Mouse (Mus musculus) gastrocnemius, adult 2 months (tissue): ENCODE data around the gene Slc17a9. TPM values are rescaled to one million over a fixed set of nuclear protein-coding genes. Genes with fewer than 3 reads are reported as not detected.

ENCODE experiments used
- DNase-seq: peaks from one replicate; pipeline ENCODE4 v3.0.0; 2022
- H3K27ac ChIP-seq: fragments of 200-600 bp; 2 replicates; pipeline ENCODE4 v1.8.1; 2022; ENCODE audit warnings: mild to moderate bottlenecking
- H3K4me3 ChIP-seq: fragments of 200-600 bp; 2 replicates; pipeline ENCODE4 v1.8.1; 2022; ENCODE audit warnings: mild to moderate bottlenecking, moderate library complexity
- CTCF ChIP-seq: fragments of 200-600 bp; IDR thresholded peaks from 2 replicates; pipeline ENCODE4 v1.8.1; 2022; ENCODE audit warnings: antibody characterized with exemption, mild to moderate bottlenecking, moderate library complexity
- intact Hi-C: fragments of 180-260 bp; cut with DNase I; formaldehyde crosslinking; loops from one replicate; pipeline ENCODE4 v1.15.1; 2025
- total RNA-seq, 2 experiments: library from RNA; stranded (reverse); gene quantifications; 2 replicates each; pipeline ENCODE4 v1.2.3; 2021

Gene Slc17a9
- total RNA-seq, 2 experiments from 2014 or later, result 0.33 TPM; not detected in 1

DNA sequence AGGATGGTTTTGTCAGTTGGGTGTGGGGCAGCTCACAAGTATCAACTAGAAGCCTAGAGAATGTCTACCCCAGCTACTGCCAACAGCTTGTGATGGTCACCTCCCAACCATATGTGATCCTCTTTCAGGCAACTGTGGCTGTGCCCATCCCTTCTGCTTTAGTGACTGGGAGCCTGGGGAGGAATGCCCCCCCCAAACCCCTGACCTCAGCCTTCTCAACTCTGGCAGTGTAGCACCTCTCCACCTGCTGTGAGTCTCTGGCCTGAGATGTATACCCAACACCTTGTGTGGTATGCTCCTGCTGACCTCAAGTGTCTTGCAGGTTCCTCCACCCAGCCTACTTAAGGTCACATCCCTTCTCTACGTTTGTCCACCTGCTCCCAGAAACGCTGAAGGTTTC, 1.2 kb upstream of the Slc17a9 start:
- intact Hi-C loops, result no loop called here
- DNase-seq, result no peak
- no peak overlapping the region for H3K4me3 ChIP-seq
- H3K27ac ChIP-seq, result no peak overlapping the region
- TF ChIP-seq CTCF, result no peak

DNA sequence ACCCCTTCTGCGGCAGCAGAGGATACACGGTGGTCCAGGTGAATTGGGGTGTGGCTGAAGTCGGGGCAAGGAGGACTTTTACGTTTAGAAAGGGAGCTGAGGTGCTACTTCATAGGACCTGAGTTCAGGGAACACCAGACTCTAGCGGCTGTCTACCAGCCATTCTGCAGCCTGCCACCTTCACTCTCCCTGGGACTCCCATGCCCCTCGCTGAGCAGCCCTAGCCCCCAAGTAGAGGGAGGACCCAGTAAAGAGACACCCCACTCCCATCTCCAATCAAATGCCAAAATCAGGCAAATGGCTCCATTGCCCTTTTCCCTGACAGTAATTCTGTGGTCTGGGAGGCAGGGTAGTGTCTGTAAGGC, 333 bp downstream of the Slc17a9 start:
- Histone ChIP-seq H3K4me3 (peak overlapping the region; percentile 59), H3K27ac (no peak overlapping the region)
- TF ChIP-seq CTCF, result no peak
- intact Hi-C loops, result no loop called here
- no peak for DNase-seq

DNA sequence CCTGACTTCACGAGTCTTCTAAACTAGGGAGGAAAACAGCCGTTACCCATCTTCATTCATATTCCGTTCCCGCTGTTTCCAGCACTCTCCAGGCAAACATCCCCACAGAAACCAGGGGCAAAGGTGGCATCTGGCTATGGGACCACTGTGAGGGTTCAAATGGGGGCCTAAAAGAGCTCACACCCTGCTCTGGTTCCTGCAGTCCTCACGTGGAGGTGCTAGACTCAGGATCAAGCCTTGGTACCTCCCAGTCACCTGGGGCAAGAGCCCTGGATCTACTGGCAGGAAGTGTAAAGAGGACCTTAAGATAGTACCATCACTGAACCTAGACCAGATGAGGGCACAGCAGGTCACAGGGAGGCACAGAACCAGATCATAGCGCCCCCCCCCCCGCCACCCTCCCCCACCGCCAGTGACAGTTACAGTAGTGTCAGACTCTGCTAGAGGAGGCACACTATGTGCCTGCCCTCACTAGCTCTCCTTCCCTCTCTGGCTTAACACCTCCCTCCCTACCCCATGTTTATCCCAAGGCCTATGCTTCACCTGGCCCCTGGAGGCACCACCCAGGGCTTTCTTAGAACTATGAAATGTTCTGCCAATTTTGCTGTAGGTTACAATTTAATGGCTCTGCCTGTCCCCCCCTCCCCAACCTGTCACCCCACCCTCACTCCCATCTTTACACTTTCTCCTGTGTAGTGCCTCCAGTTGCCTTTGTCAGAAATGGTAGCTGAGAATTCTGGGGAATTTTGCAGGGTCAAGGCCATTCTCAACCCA, 980 bp downstream of the Slc17a9 start:
- TF ChIP-seq CTCF, result no peak
- Histone ChIP-seq H3K27ac (no peak overlapping the region), H3K4me3 (peak overlapping the region; percentile 59)
- DNase-seq, result no peak
- intact Hi-C loops, result no loop called here

DNA sequence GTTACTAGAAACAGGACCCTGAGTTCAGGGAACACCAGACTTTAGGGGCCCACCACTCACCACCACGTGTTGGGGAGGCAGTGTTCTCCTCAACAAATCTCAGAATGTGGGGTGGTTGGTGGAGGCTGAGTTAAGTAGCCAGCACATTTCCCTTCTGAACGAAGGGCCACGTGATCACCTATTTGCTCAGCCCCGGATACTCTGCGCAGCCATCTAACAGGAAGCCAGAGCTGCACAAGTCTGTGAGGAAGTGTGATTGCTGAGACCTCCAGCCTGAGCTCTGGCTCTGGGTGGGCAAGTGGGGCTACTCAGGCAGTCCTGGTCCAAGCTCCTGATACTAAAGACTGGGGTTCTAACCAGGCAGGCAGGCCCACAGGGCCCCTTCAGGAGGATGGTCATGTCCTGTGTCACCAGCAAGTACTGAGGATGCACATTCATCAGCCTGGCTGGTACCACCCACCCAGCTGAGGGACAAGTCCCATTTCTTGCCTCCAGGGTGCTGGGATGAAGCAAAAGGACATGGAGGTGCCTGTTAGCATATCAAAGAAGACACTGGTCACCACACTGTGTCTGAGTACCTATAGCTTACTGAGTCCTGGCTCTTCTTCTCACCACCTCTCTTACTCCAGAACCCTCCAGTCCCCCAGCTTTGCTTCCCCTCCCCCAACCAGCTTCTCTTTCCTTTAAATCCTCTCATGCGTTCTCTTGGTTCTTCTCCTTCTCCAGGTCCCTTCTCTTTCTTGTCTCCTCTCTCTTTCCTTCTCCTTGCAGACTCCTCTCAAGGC, 1.8 kb downstream of the Slc17a9 start:
- intact Hi-C loops, result no loop called here
- Histone ChIP-seq H3K27ac (no peak overlapping the region), H3K4me3 (no peak overlapping the region)
- peak; percentile 26 for DNase-seq
- no peak for TF ChIP-seq CTCF

DNA sequence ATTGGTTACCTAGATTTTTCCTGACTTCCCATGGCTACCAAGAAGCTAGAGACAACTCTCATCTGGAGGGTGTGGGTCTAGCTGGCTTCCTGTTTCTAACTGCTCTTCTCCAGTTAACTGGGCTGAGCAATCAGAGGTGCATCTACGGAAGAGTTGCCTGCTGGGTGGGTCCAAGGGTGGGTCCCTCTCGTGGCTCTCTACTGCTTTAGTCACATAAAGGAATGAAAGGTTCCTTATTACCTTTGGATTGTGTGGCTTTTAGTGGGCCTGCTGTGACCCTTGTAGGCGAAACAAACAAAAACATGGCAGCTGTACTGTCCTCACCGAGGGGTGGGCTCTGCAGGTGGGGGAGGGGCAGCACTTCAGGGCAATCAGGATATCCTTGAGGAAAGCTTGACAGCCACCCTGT, 2.6 kb downstream of the Slc17a9 start:
- Histone ChIP-seq H3K27ac (no peak overlapping the region), H3K4me3 (no peak overlapping the region)
- TF ChIP-seq CTCF, result no peak
- intact Hi-C loops, result no loop called here
- no peak for DNase-seq

DNA sequence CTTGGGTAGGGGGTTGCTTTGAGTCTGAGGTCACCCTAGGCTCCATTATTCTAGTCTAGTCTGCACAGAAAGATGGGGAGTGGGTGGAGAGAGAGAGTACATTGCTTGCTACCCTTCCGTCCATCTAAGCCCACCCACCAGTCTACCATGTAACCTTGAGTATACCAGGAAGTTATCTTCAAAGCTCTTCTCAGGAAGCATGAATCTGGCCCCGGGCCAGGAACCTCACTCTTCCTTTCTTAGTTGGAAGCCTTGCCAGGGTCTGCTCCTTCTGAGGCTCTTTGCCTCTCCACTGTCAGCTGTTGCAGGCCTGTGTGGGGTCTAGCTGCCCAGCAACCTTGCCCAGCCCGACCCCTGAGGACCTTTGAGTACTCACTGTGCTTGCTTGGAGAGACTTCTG, 6.0 kb downstream of the Slc17a9 start:
- Histone ChIP-seq H3K4me3 (no peak overlapping the region), H3K27ac (no peak overlapping the region)
- intact Hi-C loops, result no loop called here
- DNase-seq, result no peak
- TF ChIP-seq CTCF, result no peak

DNA sequence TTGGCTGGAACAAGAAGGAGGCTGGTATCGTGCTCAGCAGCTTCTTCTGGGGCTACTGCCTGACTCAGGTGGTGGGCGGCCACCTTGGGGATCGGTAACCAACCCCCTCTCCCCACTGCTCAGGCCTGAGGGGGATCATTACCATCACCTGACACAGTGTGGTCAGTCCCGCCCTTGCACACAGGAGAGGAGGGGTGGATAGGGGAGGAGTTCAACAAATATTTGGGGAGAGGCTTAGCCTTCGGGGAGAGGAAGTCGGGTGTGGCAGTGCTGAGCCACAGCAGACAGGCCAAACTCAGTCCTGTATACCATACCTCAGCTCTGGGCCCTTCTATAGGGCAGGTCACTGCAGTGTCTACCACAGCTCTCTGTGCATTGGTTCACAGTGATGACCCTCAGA, 6.9 kb downstream of the Slc17a9 start:
- intact Hi-C loops, result no loop called here
- DNase-seq, result no peak
- Histone ChIP-seq H3K4me3 (no peak overlapping the region), H3K27ac (no peak overlapping the region)
- TF ChIP-seq CTCF, result no peak

DNA sequence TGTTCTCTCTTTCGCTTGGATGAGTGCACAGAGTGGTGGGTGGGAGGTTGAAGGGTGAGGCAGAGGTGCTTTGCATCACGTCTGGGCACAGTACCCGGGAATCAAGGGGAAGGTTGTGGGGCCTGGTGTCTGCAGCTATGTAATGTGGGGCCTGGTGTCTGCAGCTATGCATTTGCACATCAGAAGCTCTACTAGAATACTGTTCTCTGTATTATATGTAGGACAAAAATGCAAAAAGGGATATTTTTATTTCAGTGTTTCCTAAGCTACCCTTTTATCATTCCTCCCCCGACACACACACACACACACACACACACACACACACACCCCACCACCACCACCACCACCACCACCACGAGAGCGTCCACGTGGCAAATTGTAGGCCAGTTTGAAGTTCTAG, 10.2 kb downstream of the Slc17a9 start:
- no peak for DNase-seq
- intact Hi-C loops, result no loop called here
- TF ChIP-seq CTCF, result no peak
- Histone ChIP-seq H3K4me3 (no peak overlapping the region), H3K27ac (no peak overlapping the region)

DNA sequence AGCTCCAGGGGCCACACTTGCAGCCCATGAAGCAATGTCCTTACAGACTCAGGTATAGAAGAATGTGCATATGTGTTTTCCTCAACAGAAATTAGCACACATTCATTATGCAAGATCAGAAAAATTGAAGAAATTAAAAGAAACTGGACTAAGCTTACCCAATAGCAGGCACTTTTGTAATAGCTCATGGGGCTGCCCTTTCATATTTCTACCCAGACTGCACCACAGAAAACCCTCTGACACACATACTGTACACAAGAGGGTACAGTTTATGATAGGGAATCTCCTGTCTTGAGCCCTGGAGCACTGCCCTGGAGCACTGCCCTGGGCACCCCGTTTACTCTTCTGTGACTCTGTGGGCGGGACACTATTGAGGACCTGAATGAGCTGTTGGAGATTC, 12.9 kb downstream of the Slc17a9 start:
- no peak overlapping the region for H3K4me3 ChIP-seq
- TF ChIP-seq CTCF, result no peak
- no peak overlapping the region for H3K27ac ChIP-seq
- intact Hi-C loops, result no loop called here
- no peak for DNase-seq

DNA sequence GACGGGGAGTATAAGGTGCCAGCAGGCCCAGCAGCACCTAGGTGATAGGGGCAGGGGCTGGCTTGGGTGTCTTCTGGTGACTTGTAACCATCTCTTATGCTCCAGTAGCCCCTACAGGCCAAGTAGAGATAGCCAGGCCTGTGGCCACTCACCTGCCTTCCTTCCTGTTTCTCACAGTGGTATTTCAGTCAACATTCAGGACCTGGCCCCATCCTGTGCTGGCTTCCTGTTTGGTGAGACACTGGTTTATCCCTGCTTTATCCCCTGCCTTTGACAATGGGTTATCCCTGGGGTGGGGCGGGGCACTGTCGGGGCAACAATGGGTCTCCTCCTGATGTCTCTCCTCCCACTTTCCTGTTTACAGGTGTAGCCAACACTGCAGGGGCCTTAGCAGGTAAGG, 15.3 kb downstream of the Slc17a9 start:
- peak; percentile 13 for DNase-seq
- Histone ChIP-seq H3K27ac (no peak overlapping the region), H3K4me3 (no peak overlapping the region)
- intact Hi-C loops, result no loop called here
- TF ChIP-seq CTCF, result no peak

DNA sequence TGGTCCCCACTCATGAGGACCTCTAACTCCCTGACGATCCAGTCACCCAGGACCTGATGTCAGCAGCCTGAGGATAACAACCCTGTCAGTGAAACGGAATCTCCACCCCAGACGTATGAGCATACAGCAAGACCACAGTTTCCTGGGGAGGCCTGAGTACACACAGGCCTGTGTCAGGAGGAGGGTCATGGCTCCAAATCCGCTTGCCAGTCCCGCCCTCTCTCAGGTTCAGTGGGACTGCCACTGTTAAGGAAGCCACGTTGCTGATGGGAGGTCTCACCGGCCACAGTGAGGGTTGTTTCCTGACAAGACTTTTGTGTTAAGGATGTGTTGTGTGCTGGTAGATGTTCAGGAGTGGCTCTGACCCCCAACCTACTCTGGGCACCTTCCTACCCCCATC, 16.4 kb downstream of the Slc17a9 start:
- H3K4me3 ChIP-seq, result no peak overlapping the region
- DNase-seq, result no peak
- no peak overlapping the region for H3K27ac ChIP-seq
- intact Hi-C loops, result no loop called here
- TF ChIP-seq CTCF, result no peak

DNA sequence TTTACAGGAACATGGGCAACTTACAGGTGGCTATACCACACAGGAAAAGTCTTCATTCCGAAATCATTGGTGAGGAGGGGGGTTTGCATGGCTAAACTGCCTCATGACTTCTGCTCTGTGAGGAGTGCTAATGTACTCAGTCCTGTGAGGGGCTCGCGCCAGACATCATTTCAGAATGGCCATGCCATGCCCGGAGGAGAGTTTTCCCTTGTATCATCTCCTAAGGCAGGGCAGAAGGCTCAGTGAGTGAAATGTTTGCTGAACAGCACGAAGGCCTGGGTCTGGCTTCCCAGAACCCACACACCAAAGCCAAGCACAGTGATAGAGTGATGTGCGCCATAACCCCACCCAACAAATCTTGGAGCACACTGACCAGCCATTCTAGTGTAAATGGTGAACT, 17.8 kb downstream of the Slc17a9 start:
- Histone ChIP-seq H3K27ac (no peak overlapping the region), H3K4me3 (no peak overlapping the region)
- TF ChIP-seq CTCF, result no peak
- intact Hi-C loops, result no loop called here
- no peak for DNase-seq

DNA sequence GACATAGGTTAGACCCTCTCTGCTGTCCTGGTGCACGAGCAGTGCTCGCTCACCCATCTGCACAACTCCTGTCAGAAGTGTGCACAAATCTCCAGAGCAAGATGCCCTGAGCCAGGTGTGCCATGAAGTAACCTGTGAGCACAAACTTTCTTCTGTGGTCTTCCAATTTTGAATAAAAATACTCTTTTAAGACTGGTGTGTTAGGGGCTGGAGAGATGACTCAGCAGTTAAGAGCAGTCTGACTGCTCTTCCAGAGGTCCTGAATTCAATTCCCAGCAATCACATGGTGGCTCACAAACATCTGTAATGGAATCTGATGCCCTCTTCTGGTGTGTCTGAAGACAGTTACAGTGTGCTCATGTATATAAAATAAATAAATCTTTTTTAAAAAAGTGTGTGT, 18.3 kb downstream of the Slc17a9 start:
- no peak overlapping the region for H3K4me3 ChIP-seq
- intact Hi-C loops, result no loop called here
- TF ChIP-seq CTCF, result no peak
- H3K27ac ChIP-seq, result no peak overlapping the region
- DNase-seq, result no peak
